Mouse (Mus musculus): Measurements from ENCODE around the gene Cisd1.

Gene Cisd1

GRCm38 (mm10) chr10:71327386-71327785 is 17.4 kb downstream of the Cisd1 start:
- ATAC-seq (ENCODE audit: low TSS enrichment) = no peak

GRCm38 (mm10) chr10:71326789-71327188 is 18.0 kb downstream of the Cisd1 start:
- ATAC-seq (ENCODE audit: low TSS enrichment) = peak; percentile 81

GRCm38 (mm10) chr10:71326123-71326522 is 18.6 kb downstream of the Cisd1 start:
- no peak for ATAC-seq (ENCODE audit: low TSS enrichment)

- ATAC-seq (ENCODE audit: low TSS enrichment) = no peak
These were observed 21.1 kb downstream of the Cisd1 start for GRCm38 (mm10) chr10:71323669-71324068.

- ATAC-seq (ENCODE audit: low TSS enrichment) = peak; percentile 70
These were observed 28.3 kb downstream of the Cisd1 start for GRCm38 (mm10) chr10:71316497-71316896.

GRCm38 (mm10) chr10:71316056-71316455 is 28.7 kb downstream of the Cisd1 start:
- ATAC-seq (ENCODE audit: low TSS enrichment) = peak; percentile 80

GRCm38 (mm10) chr10:71314596-71314995 is 30.2 kb downstream of the Cisd1 start:
- ATAC-seq (ENCODE audit: low TSS enrichment) = no peak

GRCm38 (mm10) chr10:71310288-71310687 is 34.5 kb downstream of the Cisd1 start:
- no peak for ATAC-seq (ENCODE audit: low TSS enrichment)

GRCm38 (mm10) chr10:71308199-71308598 is 36.6 kb downstream of the Cisd1 start:
- ATAC-seq (ENCODE audit: low TSS enrichment) = no peak

GRCm38 (mm10) chr10:71306759-71307158 is 38.0 kb downstream of the Cisd1 start:
- ATAC-seq (ENCODE audit: low TSS enrichment) = no peak

- ATAC-seq (ENCODE audit: low TSS enrichment) = peak; percentile 69
These were observed 38.6 kb downstream of the Cisd1 start for GRCm38 (mm10) chr10:71306190-71306589.

GRCm38 (mm10) chr10:71302490-71302889 is 42.3 kb downstream of the Cisd1 start:
- peak; percentile 56 for ATAC-seq (ENCODE audit: low TSS enrichment)

GRCm38 (mm10) chr10:71300161-71300560 is 44.6 kb downstream of the Cisd1 start:
- peak; percentile 15 for ATAC-seq (ENCODE audit: low TSS enrichment)

- ATAC-seq (ENCODE audit: low TSS enrichment) = peak; percentile 50; the same call in 1 of the 2 replicates
These were observed 51.5 kb downstream of the Cisd1 start for GRCm38 (mm10) chr10:71293245-71293644.

GRCm38 (mm10) chr10:71292254-71292653 is 52.5 kb downstream of the Cisd1 start:
- no peak for ATAC-seq (ENCODE audit: low TSS enrichment)

- no peak for ATAC-seq (ENCODE audit: low TSS enrichment)
These were observed 53.0 kb downstream of the Cisd1 start for GRCm38 (mm10) chr10:71291801-71292200.

GRCm38 (mm10) chr10:71291179-71291661 is 53.5 kb downstream of the Cisd1 start:
- no peak for ATAC-seq (ENCODE audit: low TSS enrichment)

GRCm38 (mm10) chr10:71285126-71285580 is 59.6 kb downstream of the Cisd1 start, which contains the start of gene Ube2d1:
Ube2d1 (minus strand) TSS chr10:71285262.
- peak; percentile 87 for ATAC-seq (ENCODE audit: low TSS enrichment)

GRCm38 (mm10) chr10:71284511-71285125 is 60.1 kb downstream of the Cisd1 start:
- ATAC-seq (ENCODE audit: low TSS enrichment) = peak; percentile 22

GRCm38 (mm10) chr10:71284131-71284510 is 60.6 kb downstream of the Cisd1 start:
- no peak for ATAC-seq (ENCODE audit: low TSS enrichment)

Measured in frontal cortex, adult (tissue).